Mouse (Mus musculus) frontal cortex, postnatal 36 days (tissue): ENCODE measurements around the gene Hsf5.

ENCODE experiments used
- DNase-seq, 2 experiments: peaks; one replicate each; pipeline ENCODE4 v3.0.0; 2022; ENCODE audit warnings: low spot score in 2 of 2

The Hsf5 gene

DNA sequence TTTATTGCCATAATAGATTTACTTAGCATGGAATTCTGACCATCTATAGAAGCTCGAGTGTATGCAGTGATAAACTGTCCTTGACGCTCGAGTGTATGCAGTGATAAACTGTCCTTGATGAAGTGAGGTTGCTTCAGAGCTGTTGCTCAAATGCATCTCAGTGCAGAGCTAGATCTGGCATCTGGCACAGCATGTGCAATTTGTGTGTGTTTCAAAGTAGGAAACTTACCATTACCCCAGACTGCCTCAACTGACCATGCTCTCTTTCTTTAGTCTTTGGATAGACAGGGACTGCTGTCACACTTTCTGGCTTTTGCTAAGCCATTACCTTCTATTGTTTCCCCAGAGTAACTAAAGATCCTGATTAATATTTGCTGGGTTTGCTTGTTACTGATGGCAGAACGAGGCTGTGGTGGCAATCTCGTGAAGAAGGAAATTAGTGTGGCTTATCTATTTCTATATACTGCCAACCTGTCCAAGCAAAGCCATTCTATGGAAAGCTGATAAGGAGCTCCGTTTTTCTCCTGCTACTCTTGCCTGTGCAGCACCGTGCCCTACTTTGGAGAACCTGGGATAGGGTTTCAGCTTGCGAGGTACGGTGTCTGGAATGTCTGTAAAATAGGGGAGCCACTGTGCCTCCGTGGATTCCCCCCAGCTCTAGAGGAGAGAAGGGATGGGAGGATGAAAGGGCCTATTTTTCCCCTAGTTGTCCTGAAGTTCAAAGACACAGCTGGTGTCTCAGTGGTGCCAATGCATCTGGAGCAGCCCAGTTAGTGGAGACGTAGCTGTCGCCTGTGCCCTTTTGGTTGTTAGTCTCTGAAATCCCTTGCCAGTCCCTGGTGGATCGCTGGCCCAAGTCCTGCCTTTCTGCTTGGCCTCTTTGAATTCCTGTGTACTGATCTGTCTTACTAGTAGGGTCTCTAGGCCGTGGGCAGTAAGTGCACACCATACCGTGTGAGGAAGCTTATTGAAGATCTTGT, 70.6 kb downstream of the Hsf5 start:
- no peak for DNase-seq

GRCm38 (mm10) chr11:87688478-87689203, 71.7 kb downstream of the Hsf5 start:
- no peak for DNase-seq

- no peak for DNase-seq
Observed at GRCm38 (mm10) chr11:87689402-87689808, 72.4 kb downstream of the Hsf5 start.

- DNase-seq = no peak
Observed at GRCm38 (mm10) chr11:87690054-87690740, 73.2 kb downstream of the Hsf5 start.

- no peak for DNase-seq
Observed at GRCm38 (mm10) chr11:87697131-87697682, 80.2 kb downstream of the Hsf5 start.

GRCm38 (mm10) chr11:87698126-87698525, 81.2 kb downstream of the Hsf5 start:
- no peak for DNase-seq

- no peak for DNase-seq
Observed at GRCm38 (mm10) chr11:87701108-87701507, 84.1 kb downstream of the Hsf5 start.

GRCm38 (mm10) chr11:87701877-87702620, 85.1 kb downstream of the Hsf5 start:
- no peak for DNase-seq

- no peak for DNase-seq
Observed at GRCm38 (mm10) chr11:87703654-87704053, 86.7 kb downstream of the Hsf5 start.

- no peak for DNase-seq
Observed at GRCm38 (mm10) chr11:87704289-87704688, 87.3 kb downstream of the Hsf5 start.

DNA sequence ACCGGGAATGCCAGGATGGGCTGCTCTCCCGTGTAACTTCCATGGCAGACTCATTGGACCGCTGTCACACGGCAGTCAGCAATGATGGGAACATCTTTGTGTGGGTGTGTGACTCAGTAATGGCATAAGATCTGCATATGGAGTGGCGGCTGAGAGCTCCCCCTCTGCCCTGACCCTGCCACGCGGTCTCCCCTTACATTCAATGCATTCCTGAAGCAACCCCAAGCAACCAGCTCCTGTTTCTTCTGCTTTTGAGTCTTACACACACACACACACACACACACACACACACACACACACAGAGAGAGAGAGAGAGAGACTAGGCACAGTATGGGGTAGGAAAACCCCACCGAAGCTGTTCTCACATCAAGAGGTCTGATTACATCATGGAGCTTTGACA, 90.6 kb downstream of the Hsf5 start:
- DNase-seq = no peak

- DNase-seq = no peak
Observed at GRCm38 (mm10) chr11:87708979-87709378, 92.0 kb downstream of the Hsf5 start.
